Mouse (Mus musculus) ES-Bruce4 (cell line): ENCODE measurements around the gene Snd1.

Experiments
- CTCF ChIP-seq: IDR thresholded peaks from one replicate; pipeline ENCODE4 v1.8.1; 2011; ENCODE audit warnings: low read depth, low read length
- EP300 ChIP-seq: IDR thresholded peaks from 2 replicates; pipeline ENCODE4 v1.6.1; 2011; ENCODE audit warnings: low read depth, low read length; ENCODE audit not compliant: insufficient read depth
- POLR2A ChIP-seq: IDR thresholded peaks from one replicate; pipeline ENCODE4 v1.8.1; 2011; ENCODE audit warnings: low read length; ENCODE audit not compliant: insufficient read depth

DNA sequence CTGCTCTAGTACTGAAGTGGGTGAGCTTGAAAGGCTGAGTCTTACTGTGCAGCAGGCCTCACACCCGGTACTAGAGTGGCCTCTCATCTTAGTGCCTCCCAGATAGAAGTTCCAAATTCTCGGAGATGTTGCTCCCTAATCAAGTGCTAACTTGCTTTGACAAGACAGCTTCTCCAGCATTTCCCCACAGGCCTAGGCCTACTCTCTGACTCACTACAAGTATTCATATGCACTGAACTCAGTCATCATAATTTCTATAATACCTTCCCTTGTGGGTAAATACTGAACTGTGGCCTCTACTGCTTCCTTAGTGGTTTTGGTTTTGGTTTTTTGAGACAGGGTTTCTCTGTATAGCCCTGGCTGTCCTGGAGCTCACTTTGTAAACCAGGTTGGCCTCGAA is 348.4 kb downstream of the Snd1 start:
- TF ChIP-seq CTCF = no peak
- no peak for TF ChIP-seq POLR2A
- TF ChIP-seq EP300 = no peak
